Mouse (Mus musculus): ENCODE measurements at regions not wholly inside any gene's neighbourhood (a gene's known extent, or its start where the extent isn't known, plus 50 kb on each side); places are given as distances from the start of the nearest gene placed in this dataset.

GRCm38 (mm10) chr17:51262946-51263345, 83.8 kb upstream of the Tbc1d5 start:
- Histone ChIP-seq H3K27me3 (ENCODE audit: control insufficient read depth, insufficient read depth, insufficient read length) (no peaks in the 10 kb centered on the region), H3K36me3 (ENCODE audit: control insufficient read depth, insufficient read depth) (no peaks in the 10 kb centered on the region), H3K4me2 (ENCODE audit: low read depth) (no peak overlapping the region), H3K4me3 (no peak overlapping the region), H3ac (ENCODE audit: control insufficient read depth, insufficient read length) (no peak overlapping the region), H3K79me2 (ENCODE audit: control insufficient read depth, insufficient read depth) (no peaks in the 10 kb centered on the region)
- no peak for TF ChIP-seq SRF (IDR thresholded peaks at IDR 0.05; ENCODE audit: control insufficient read depth, insufficient read length, low read depth)
- no peak for TF ChIP-seq REST (IDR thresholded peaks at IDR 0.05; ENCODE audit: insufficient read depth, insufficient read length)
- TF ChIP-seq USF1 (IDR thresholded peaks at IDR 0.05; ENCODE audit: low read depth): no peak

- Histone ChIP-seq H3K4me3 (no peak overlapping the region), H3K27me3 (ENCODE audit: control insufficient read depth, insufficient read depth, insufficient read length) (no peaks in the 10 kb centered on the region), H3K79me2 (ENCODE audit: control insufficient read depth, insufficient read depth) (no peaks in the 10 kb centered on the region), H3ac (ENCODE audit: control insufficient read depth, insufficient read length) (no peak overlapping the region), H3K36me3 (ENCODE audit: control insufficient read depth, insufficient read depth) (no peaks in the 10 kb centered on the region), H3K4me2 (ENCODE audit: low read depth) (no peak overlapping the region)
- TF ChIP-seq TCF3 (IDR thresholded peaks at IDR 0.05; ENCODE audit: insufficient read length, low read depth) (no peak), USF1 (IDR thresholded peaks at IDR 0.05; ENCODE audit: low read depth) (no peak), MYOG (IDR thresholded peaks at IDR 0.05; ENCODE audit: control insufficient read depth in 1 of 3, insufficient read depth in 1 of 3, insufficient read length in 2 of 3, low read depth in 2 of 3) (no peak), POLR2AphosphoS2 (IDR thresholded peaks at IDR 0.05; ENCODE audit: insufficient read length, low read depth) (no peak), MAX (IDR thresholded peaks at IDR 0.05; ENCODE audit: low read depth) (no peak), POLR2A (IDR thresholded peaks at IDR 0.05; ENCODE audit: insufficient read length, low read depth) (no peak)
Measured at GRCm38 (mm10) chr17:51262404-51262803, 83.3 kb upstream of the Tbc1d5 start.

- Histone ChIP-seq H3K36me3 (ENCODE audit: control insufficient read depth, insufficient read depth) (no peaks in the 10 kb centered on the region), H3K79me2 (ENCODE audit: control insufficient read depth, insufficient read depth) (no peaks in the 10 kb centered on the region), H3K4me3 (no peak overlapping the region), H3K4me2 (ENCODE audit: low read depth) (no peak overlapping the region), H3ac (ENCODE audit: control insufficient read depth, insufficient read length) (no peak overlapping the region), H3K27me3 (ENCODE audit: control insufficient read depth, insufficient read depth, insufficient read length) (no peaks in the 10 kb centered on the region)
- TF ChIP-seq E2F4 (IDR thresholded peaks at IDR 0.05; ENCODE audit: insufficient read depth) (no peak), POLR2AphosphoS2 (IDR thresholded peaks at IDR 0.05; ENCODE audit: insufficient read length, low read depth) (no peak)
Measured at GRCm38 (mm10) chr17:51258316-51258715, 79.2 kb upstream of the Tbc1d5 start.

DNA sequence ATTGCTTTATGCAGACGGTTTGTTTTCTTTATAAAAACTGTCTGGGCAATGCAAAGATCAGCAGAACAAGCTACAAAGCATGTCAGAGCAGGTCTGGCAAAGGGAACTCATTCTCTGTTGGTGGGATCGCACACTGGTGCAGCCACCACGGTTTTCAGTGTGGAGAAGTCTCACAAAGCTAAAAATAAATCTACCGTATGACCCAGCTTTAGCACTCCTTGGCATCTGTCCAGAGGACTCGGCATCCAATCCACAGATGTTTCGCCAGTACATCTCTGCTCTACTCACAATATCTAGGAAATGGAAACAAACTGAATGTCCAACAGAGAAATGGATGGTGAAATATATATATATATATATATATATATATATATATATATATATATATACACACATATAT, 69.4 kb upstream of the Tbc1d5 start:
- no peak overlapping the region for H3K4me2 ChIP-seq (ENCODE audit: low read depth)
- no peak overlapping the region for H3ac ChIP-seq (ENCODE audit: control insufficient read depth, insufficient read length)
- TF ChIP-seq POLR2AphosphoS2 (IDR thresholded peaks at IDR 0.05; ENCODE audit: insufficient read length, low read depth) (no peak), REST (IDR thresholded peaks at IDR 0.05; ENCODE audit: insufficient read depth, insufficient read length) (no peak), MAX (IDR thresholded peaks at IDR 0.05; ENCODE audit: low read depth) (no peak), MYOD1 (IDR thresholded peaks at IDR 0.05; ENCODE audit: control insufficient read depth in 1 of 3, insufficient read length in 2 of 3, low read depth in 2 of 3) (no peak)
- H3K36me3 ChIP-seq (ENCODE audit: control insufficient read depth, insufficient read depth): no peaks in the 10 kb centered on the region
- H3K27me3 ChIP-seq (ENCODE audit: control insufficient read depth, insufficient read depth, insufficient read length): no peaks in the 10 kb centered on the region
- no peak overlapping the region for H3K4me3 ChIP-seq
- no peaks in the 10 kb centered on the region for H3K79me2 ChIP-seq (ENCODE audit: control insufficient read depth, insufficient read depth)

DNA sequence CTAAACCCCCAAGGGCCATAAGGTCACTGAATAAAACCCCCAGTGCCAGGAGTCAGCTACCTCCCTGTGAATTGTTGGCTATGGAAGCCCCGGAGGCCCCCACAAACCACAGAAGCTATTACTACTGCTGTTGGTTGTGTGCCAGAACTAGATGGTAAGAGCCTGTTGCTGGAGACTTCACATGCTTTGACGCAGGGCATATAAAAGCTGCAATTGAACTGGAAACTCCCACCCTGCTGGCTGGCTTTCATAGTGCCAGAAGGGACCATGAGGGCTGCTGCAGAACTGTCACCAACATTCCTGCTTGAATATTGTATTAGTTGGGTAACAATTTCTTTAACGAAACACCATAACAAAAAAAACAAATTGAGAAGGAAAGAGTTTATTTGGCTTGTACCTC, 66.9 kb upstream of the Tbc1d5 start:
- no peaks in the 10 kb centered on the region for H3K79me2 ChIP-seq (ENCODE audit: control insufficient read depth, insufficient read depth)
- no peak overlapping the region for H3ac ChIP-seq (ENCODE audit: control insufficient read depth, insufficient read length)
- no peak overlapping the region for H3K4me3 ChIP-seq
- H3K4me2 ChIP-seq (ENCODE audit: low read depth): no peak overlapping the region
- no peaks in the 10 kb centered on the region for H3K36me3 ChIP-seq (ENCODE audit: control insufficient read depth, insufficient read depth)
- TF ChIP-seq USF1 (IDR thresholded peaks at IDR 0.05; ENCODE audit: low read depth) (no peak), E2F4 (IDR thresholded peaks at IDR 0.05; ENCODE audit: insufficient read depth) (no peak), TCF12 (IDR thresholded peaks at IDR 0.05; ENCODE audit: insufficient read depth, poor library complexity, severe bottlenecking) (no peak), MYOD1 (IDR thresholded peaks at IDR 0.05; ENCODE audit: control insufficient read depth in 1 of 3, insufficient read length in 2 of 3, low read depth in 2 of 3) (no peak), MYOG (IDR thresholded peaks at IDR 0.05; ENCODE audit: control insufficient read depth in 1 of 3, insufficient read depth in 1 of 3, insufficient read length in 2 of 3, low read depth in 2 of 3) (no peak), MAX (IDR thresholded peaks at IDR 0.05; ENCODE audit: low read depth) (no peak), TCF3 (IDR thresholded peaks at IDR 0.05; ENCODE audit: insufficient read length, low read depth) (no peak), CEBPB (IDR thresholded peaks at IDR 0.05; ENCODE audit: insufficient read depth, poor library complexity, severe bottlenecking) (no peak), REST (IDR thresholded peaks at IDR 0.05; ENCODE audit: insufficient read depth, insufficient read length) (no peak), SRF (IDR thresholded peaks at IDR 0.05; ENCODE audit: control insufficient read depth, insufficient read length, low read depth) (no peak), POLR2A (IDR thresholded peaks at IDR 0.05; ENCODE audit: insufficient read length, low read depth) (no peak), POLR2AphosphoS2 (IDR thresholded peaks at IDR 0.05; ENCODE audit: insufficient read length, low read depth) (no peak)
- no peaks in the 10 kb centered on the region for H3K27me3 ChIP-seq (ENCODE audit: control insufficient read depth, insufficient read depth, insufficient read length)

DNA sequence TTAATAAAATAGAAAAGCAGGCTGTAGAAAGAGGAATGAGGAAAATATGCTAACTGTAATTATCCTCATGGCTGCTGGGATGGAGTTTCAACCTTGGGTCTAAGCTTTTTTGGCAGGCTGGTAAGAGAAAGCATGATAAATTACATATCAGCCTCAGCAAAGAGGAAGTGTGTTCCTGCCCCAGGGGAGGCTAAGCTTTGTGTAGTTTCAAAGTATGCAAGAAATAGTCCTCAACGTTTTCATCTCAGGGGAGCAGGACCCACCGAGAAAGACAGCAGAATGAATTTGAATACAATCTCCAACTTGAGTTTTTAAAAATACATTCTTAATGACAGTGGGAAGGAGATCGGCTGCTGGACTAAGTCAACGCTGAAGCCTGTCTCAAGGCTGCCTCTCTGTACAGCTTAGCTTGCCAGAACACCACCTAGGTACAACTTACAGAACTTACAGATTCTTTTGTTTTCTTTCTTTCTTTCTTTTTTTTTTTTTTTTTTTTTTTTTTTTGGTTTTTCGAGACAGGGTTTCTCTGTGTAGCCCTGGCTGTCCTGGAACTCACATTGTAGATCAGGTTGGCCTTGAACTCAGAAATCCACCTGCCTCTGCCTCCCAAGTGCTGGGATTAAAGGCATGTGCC, 61.3 kb upstream of the Tbc1d5 start:
- Histone ChIP-seq H3K79me2 (ENCODE audit: control insufficient read depth, insufficient read depth) (no peaks in the 10 kb centered on the region), H3K4me2 (ENCODE audit: low read depth) (no peak overlapping the region), H3K27me3 (ENCODE audit: control insufficient read depth, insufficient read depth, insufficient read length) (no peaks in the 10 kb centered on the region), H3ac (ENCODE audit: control insufficient read depth, insufficient read length) (no peak overlapping the region), H3K4me3 (no peak overlapping the region), H3K36me3 (ENCODE audit: control insufficient read depth, insufficient read depth) (no peaks in the 10 kb centered on the region)
- TF ChIP-seq TCF3 (IDR thresholded peaks at IDR 0.05; ENCODE audit: insufficient read length, low read depth): no peak
- TF ChIP-seq E2F4 (IDR thresholded peaks at IDR 0.05; ENCODE audit: insufficient read depth): no peak
- no peak for TF ChIP-seq MYOG (IDR thresholded peaks at IDR 0.05; ENCODE audit: control insufficient read depth in 1 of 3, insufficient read depth in 1 of 3, insufficient read length in 2 of 3, low read depth in 2 of 3)
- no peak for TF ChIP-seq POLR2A (IDR thresholded peaks at IDR 0.05; ENCODE audit: insufficient read length, low read depth)
- no peak for TF ChIP-seq REST (IDR thresholded peaks at IDR 0.05; ENCODE audit: insufficient read depth, insufficient read length)
- no peak for TF ChIP-seq USF1 (IDR thresholded peaks at IDR 0.05; ENCODE audit: low read depth)
- no peak for TF ChIP-seq CEBPB (IDR thresholded peaks at IDR 0.05; ENCODE audit: insufficient read depth, poor library complexity, severe bottlenecking)
